Mouse (Mus musculus) left cerebral cortex, adult 9 months (tissue): ENCODE measurements at regions not wholly inside any gene's neighbourhood (a gene's known extent, or its start where the extent isn't known, plus 50 kb on each side); places are given as distances from the start of the nearest gene placed in this dataset.

Source experiments
- DNase-seq, 2 experiments: peaks; one replicate each; pipeline ENCODE4 v3.0.0; 2022; ENCODE audit warnings: low spot score in 2 of 2

- DNase-seq: no peak
These were observed 154.6 kb upstream of the Mvb12b start for GRCm38 (mm10) chr2:34042336-34042735.

GRCm38 (mm10) chr2:34038982-34039381 lies 151.2 kb upstream of the Mvb12b start:
- DNase-seq: no peak

- no peak for DNase-seq
These were observed 145.5 kb upstream of the Mvb12b start for GRCm38 (mm10) chr2:34033212-34033611.

DNA sequence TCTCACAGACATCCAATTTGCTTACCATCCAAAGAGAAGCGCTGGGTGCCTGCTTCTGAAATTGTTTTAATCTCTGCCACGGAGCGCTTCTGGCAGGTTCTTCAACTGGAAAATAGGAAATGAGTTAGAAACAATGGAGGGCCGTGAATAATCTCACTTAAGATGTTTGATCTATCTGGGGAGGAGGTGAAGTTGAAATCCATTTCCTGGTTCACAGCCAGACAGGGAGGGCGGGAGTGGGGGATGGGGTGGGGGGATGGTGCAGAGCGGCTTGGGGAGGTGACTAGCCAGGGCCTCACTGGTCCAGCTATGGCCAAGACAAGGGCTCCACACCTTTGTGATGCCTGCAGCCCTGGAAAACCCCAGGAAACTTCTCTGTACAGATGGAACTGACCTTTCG lies 143.7 kb upstream of the Mvb12b start:
- DNase-seq: no peak

- DNase-seq: no peak
These were observed 143.3 kb upstream of the Mvb12b start for GRCm38 (mm10) chr2:34031001-34031412.

DNA sequence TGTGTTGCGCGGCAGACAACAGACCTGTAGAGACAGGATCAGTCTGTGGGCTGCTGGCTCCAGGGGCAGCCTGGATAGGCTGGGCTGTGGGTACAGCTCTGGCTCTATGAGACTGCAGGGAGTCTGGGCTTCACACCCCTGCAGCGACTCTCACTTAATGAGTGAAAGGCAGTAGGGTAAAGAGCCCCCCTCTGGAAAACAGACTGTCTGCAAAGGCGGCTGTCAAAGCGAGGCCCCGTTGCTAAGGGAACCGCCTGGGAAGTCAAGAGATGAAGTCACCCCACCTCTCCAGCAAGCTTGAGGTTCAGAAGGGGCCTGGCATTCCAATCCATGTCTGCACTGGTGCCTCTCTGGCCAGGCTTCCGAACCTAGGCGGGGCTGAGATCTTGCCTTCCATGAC lies 139.7 kb upstream of the Mvb12b start:
- no peak for DNase-seq

DNA sequence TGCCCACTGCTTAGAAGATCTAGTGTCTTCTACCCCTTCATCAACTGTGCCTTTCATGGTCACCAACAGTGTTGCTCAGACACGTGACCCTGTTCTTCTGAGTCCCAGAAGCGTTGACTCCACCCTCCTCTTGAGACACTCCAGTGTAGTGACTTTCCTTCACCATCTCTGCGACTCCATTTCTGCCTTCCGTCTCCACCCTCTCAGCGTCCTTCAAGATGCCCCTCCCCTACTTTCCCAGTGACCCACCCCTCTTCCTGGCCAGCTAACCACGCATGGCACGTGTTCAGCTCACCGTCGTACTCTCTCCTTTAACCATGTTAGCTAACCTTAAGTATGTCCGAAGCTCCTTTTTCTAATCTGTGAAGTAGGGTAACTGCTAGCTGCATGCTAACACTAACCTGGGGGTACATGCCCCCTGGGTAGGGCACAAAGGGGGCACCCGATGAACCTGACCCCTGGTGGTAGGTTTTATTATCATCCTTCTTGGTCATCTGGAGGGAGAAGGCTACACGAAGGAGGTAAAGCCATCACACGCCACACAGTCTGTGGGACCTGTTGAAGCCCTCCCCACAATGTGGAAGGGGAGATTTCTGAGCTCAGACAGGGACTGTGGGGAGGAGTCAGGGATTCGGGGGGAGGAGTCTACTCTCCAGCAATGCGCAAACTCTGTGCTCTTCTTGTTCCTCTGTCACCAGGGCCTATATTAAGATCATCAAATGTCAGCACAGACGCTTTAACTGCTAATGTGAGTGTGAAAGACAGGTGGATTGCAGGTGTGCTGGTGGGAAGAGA lies 139.0 kb upstream of the Mvb12b start:
- peak in 1 of 2 experiments; percentile 43 for DNase-seq

GRCm38 (mm10) chr2:34025715-34026360 lies 138.1 kb upstream of the Mvb12b start:
- DNase-seq: peak in 1 of 2 experiments; percentile 47

DNA sequence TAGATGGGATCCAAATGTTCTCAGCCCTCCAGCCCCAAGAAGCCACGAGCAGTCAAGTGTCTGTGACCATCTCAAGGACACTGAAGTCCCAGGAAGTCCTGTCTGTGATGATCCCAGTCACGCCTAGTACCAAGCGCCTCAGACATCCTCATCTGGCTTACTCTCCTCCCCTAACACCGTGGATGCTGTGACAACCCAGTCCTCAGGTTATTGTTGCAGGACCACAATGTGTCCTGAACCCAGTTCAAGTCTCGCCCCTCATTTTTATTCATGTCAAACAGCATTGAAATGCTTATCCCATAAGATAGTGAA lies 129.4 kb upstream of the Mvb12b start:
- DNase-seq: no peak

DNA sequence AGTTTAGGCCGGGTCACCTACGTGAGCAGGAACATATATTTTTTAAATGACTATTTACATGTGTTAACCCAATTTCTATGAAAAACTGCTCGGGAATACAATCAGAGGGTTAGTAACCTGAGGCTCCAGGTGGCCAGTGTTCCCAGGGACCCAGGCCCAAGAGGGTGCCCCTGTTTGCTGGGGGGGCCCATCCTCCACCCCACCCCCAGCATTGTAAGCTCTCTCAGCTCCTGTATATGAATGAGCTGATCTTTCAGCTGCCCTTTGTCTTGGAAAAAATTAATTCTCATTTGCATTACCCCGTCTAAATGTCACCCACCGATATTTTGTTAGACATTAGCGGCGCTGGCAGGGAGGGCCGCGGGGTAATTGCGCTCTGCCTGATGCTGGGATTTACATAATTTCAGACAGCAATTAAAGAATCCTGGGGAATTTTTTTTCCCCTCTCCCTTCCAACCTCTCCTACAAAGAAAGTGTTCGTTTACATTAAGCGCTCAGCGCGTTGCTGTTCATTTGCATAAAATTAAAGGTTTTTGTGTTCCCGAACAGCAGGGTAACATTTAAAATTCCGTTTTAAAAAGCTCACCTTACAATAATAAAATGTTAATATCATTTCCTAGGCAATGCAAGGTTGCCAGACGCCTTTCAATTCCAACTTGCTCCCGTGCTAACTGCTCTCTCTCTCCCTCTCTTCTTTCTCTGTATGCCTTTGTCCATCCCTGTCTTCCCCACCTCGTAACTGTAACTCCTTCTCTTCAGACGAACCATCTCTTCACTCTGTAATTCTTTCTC lies 128.8 kb upstream of the Mvb12b start:
- DNase-seq: no peak

DNA sequence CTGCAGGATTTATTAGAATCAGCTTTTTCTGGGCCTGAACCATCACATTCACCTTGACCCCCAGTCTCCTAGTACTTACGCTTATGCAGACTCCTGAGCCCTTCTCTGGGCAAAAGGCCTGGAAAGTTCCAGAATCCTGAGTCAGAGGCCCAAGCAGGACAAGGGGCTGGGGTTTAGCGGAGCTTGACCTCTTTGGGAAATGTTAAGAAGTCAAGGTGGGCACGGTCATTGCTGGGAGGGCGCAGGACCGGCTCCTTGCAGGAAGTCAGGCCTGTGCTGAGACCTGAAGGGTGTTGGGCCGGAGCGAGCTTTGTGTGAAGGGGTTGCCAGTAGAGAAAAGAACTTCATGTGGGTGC lies 127.9 kb upstream of the Mvb12b start:
- no peak for DNase-seq

GRCm38 (mm10) chr2:34014868-34015639 lies 127.3 kb upstream of the Mvb12b start:
- no peak for DNase-seq

GRCm38 (mm10) chr2:34010166-34010565 lies 122.4 kb upstream of the Mvb12b start:
- DNase-seq: no peak

DNA sequence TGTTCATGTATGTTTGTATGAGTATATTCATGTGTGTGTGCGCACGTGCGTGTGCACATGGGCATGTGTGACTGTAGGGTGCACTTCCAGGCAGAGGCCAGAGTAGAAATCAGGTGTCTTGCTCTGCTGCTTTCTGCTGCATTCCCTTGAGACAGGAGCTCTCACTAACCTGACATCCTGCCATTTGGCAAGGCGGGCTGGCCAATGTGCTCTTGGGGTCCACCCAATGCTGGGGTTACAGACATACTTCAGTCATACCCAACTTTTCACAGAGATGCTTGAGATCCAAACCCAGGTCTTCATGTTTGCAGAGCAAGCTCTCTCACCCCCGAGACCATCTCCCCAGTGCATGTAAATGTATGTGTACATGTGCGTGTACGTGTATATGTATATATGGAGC lies 120.2 kb upstream of the Mvb12b start:
- no peak for DNase-seq

DNA sequence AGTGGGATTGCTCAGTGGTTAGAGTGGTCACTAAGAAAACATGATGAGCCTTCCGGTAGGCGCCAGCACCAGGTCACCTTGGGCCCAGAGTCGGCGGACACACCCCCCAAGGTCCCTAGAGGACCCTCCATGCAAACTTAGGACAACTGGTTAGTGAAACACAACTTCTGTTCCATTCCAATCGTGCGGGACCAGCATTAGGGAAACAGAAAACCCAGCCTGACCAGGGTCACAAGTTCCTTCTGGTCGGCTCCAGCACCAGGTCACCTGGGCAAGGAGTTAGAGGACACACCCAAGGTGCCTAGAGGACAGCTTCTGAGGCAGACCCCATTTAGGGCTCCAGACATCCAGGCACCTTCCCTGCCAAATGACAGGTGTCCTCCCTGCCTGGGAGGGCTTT lies 109.4 kb upstream of the Mvb12b start:
- DNase-seq: no peak

- no peak for DNase-seq
These were observed 108.6 kb upstream of the Mvb12b start for GRCm38 (mm10) chr2:33996331-33996730.

- DNase-seq: no peak
These were observed 103.6 kb upstream of the Mvb12b start for GRCm38 (mm10) chr2:33991299-33991698.

DNA sequence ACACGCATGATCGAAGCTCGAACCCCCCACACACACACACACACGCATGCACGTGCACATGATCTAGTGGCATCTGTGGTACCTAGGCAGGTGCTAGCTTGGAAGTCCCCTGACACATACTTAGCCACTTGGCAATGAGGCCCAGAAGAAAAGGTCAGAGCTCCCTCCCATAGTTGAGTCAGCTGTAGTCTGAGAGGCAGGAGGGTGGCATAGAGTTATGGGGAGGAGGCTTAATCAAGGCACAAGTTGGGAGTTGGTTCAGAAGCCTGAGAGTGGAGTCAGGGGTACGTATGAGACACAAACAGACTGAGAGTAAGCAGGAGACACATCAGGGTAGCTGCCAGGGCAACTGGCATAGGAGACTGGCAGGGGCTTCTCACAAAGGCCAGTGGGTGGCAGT lies 103.0 kb upstream of the Mvb12b start:
- DNase-seq: no peak

DNA sequence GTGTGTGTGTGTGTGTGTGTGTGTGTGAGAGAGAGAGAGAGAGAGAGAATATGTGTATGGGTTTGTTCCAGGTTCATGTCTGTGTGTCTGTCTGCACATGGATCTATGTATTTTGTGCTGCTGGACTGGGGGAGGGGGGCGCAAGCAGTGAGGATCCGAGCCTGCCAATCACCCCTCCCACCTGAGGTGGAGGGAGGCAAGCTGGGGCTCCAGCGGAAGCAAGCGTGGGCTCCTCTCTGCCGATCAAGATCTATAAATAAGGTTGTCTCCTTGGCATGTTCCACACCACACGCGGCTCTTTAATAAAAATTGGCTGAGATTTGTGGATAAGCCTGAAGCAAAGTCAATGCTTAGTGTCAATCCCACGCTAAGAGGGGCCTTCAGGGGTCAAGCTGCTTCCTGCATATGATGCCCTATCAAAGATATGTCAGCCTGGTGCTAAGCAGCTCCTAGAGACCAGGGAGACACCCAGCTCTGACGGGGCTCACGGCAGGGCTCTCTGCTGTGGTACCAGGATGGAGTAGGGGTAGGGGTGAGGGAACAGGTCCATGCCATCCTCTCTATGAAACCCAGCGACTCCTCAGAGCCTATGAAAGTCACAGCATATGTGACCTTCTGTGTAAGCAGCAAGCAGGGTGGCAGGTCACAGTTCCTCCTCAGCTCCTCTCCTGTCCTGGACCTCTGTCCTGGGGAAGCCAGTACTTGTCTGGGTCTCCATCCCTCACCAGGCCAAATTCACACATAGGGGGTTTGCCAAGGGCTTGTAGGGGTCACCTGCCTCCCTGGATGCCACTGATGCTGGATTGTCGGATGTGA lies 102.0 kb upstream of the Mvb12b start:
- DNase-seq: peak; percentile 17 to 46

DNA sequence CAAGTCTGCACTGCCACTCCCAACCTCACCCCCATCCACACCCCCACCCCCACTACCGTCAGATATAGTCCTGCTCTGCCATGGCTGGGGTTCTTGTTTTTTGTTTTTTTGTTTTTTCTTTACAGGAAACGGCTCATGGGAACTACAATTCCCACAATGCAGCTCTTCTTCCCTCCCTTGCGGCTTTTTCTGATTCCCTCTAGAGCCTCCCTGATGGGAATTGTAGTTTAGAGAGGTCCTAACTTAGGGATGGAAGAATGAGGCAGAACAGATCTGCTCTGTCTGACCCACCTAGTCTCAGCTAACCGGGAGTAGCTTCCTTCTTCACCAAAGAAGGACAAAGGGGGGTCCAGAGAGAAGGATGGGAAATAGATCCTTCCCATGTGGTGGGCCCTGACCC lies 98.7 kb upstream of the Mvb12b start:
- peak in 1 of 2 experiments; percentile 54 for DNase-seq

GRCm38 (mm10) chr2:33985316-33985715 lies 97.6 kb upstream of the Mvb12b start:
- peak in 1 of 2 experiments; percentile 50 for DNase-seq
